Mouse (Mus musculus): ENCODE data around the gene Vmn2r23. TPM values are rescaled to one million over a fixed set of nuclear protein-coding genes. Genes with fewer than 3 reads are reported as not detected.
"Not testable (repeated sequence)": the region's sequence is repeated elsewhere in the genome, so short reads cannot be mapped to it uniquely, and the experiment has no call there.

The Vmn2r23 gene
- not detected in 2 replicates for polyA plus RNA-seq (2016; fragmentation: Nextera tagmentation; extraction: Ambion mirVana)

GRCm38 (mm10) chr6:123702370-123702769 lies at the start of gene Vmn2r23:
Gene Vmn2r23, plus strand, starts transcription at chr6:123702670.
- H3K36me3 ChIP-seq (replicated peaks), result no peaks in the 10 kb centered on the region
- no peaks in the 10 kb centered on the region for H3K4me1 ChIP-seq
- 82% methylated on average over 1 of the region's 1 CpGs for WGBS
- H3K27ac ChIP-seq (replicated peaks), result no peak within 1 kb of the TSS
- H3K9me3 ChIP-seq, result no peaks in the 10 kb centered on the region
- no peak within 1 kb of the TSS for H3K4me3 ChIP-seq
- no peaks in the 10 kb centered on the region for H3K27me3 ChIP-seq (replicated peaks; ENCODE audit: low read depth, poor library complexity, severe bottlenecking)
- DNase-seq (ENCODE audit: low spot score), result no peak

GRCm38 (mm10) chr6:123657040-123657439 lies 45.4 kb upstream of the Vmn2r23 start:
- Histone ChIP-seq H3K9me3 (no peaks in the 10 kb centered on the region), H3K4me1 (no peaks in the 10 kb centered on the region), H3K27me3 (replicated peaks; ENCODE audit: low read depth, poor library complexity, severe bottlenecking) (no peaks in the 10 kb centered on the region), H3K4me3 (no peak overlapping the region), H3K36me3 (replicated peaks) (no peaks in the 10 kb centered on the region), H3K27ac (replicated peaks) (no peak overlapping the region)
- DNase-seq (ENCODE audit: low spot score), result no peak
- 69% methylated on average over 6 of the region's 6 CpGs for WGBS

- WGBS, result 13% methylated on average over 1 of the region's 1 CpGs
- H3K4me3 ChIP-seq; H3K27me3 ChIP-seq (replicated peaks; ENCODE audit: low read depth, poor library complexity, severe bottlenecking); H3K9me3 ChIP-seq; H3K36me3 ChIP-seq (replicated peaks); DNase-seq (ENCODE audit: low spot score); H3K4me1 ChIP-seq; H3K27ac ChIP-seq (replicated peaks): not testable (repeated sequence)
Observed at GRCm38 (mm10) chr6:123696639-123697038, 5.8 kb upstream of the Vmn2r23 start.

- H3K36me3 ChIP-seq (replicated peaks), result no peaks in the 10 kb centered on the region
- no peaks in the 10 kb centered on the region for H3K27me3 ChIP-seq (replicated peaks; ENCODE audit: low read depth, poor library complexity, severe bottlenecking)
- H3K4me1 ChIP-seq, result no peaks in the 10 kb centered on the region
- no peak overlapping the region for H3K4me3 ChIP-seq
- no peaks in the 10 kb centered on the region for H3K9me3 ChIP-seq
- no peak overlapping the region for H3K27ac ChIP-seq (replicated peaks)
- no peak for DNase-seq (ENCODE audit: low spot score)
Observed at GRCm38 (mm10) chr6:123697213-123697612, 5.3 kb upstream of the Vmn2r23 start.

- Histone ChIP-seq H3K27ac (replicated peaks) (no peak overlapping the region), H3K9me3 (no peaks in the 10 kb centered on the region), H3K4me1 (no peaks in the 10 kb centered on the region), H3K36me3 (replicated peaks) (no peaks in the 10 kb centered on the region), H3K27me3 (replicated peaks; ENCODE audit: low read depth, poor library complexity, severe bottlenecking) (no peaks in the 10 kb centered on the region), H3K4me3 (no peak overlapping the region)
- 88% methylated on average over 3 of the region's 3 CpGs for WGBS
- DNase-seq (ENCODE audit: low spot score), result no peak
Observed at GRCm38 (mm10) chr6:123770031-123770430, 67.6 kb downstream of the Vmn2r23 start.

- H3K9me3 ChIP-seq, result no peaks in the 10 kb centered on the region
- H3K4me3 ChIP-seq, result no peak within 1 kb of the TSS
- no peaks in the 10 kb centered on the region for H3K4me1 ChIP-seq
- no peaks in the 10 kb centered on the region for H3K36me3 ChIP-seq (replicated peaks)
- no peak within 1 kb of the TSS for H3K27ac ChIP-seq (replicated peaks)
- H3K27me3 ChIP-seq (replicated peaks; ENCODE audit: low read depth, poor library complexity, severe bottlenecking), result no peaks in the 10 kb centered on the region
- no peak for DNase-seq (ENCODE audit: low spot score)
- WGBS, result 76% methylated on average over 1 of the region's 1 CpGs
Observed at GRCm38 (mm10) chr6:123778579-123778978, 76.1 kb downstream of the Vmn2r23 start, which contains the start of gene Vmn2r24. Gene Vmn2r24, plus strand, starts transcription at chr6:123778879.

- H3K27ac ChIP-seq (replicated peaks), result no peak overlapping the region
- H3K4me1 ChIP-seq, result no peaks in the 10 kb centered on the region
- DNase-seq (ENCODE audit: low spot score), result no peak
- WGBS, result 70% methylated on average over 2 of the region's 2 CpGs
- no peaks in the 10 kb centered on the region for H3K27me3 ChIP-seq (replicated peaks; ENCODE audit: low read depth, poor library complexity, severe bottlenecking)
- H3K4me3 ChIP-seq, result no peak overlapping the region
- H3K36me3 ChIP-seq (replicated peaks), result no peaks in the 10 kb centered on the region
- H3K9me3 ChIP-seq, result no peaks in the 10 kb centered on the region
Observed at GRCm38 (mm10) chr6:123784857-123785256, 82.4 kb downstream of the Vmn2r23 start.

GRCm38 (mm10) chr6:123793746-123794145 lies 91.3 kb downstream of the Vmn2r23 start:
- 0 out of 2 replicates have a peak, but pooled peaks cover 3% of the 10 kb centered on the region for H3K9me3 ChIP-seq
- H3K27me3 ChIP-seq (replicated peaks; ENCODE audit: low read depth, poor library complexity, severe bottlenecking), result no peaks in the 10 kb centered on the region
- H3K4me1 ChIP-seq, result no peaks in the 10 kb centered on the region
- no peak overlapping the region for H3K4me3 ChIP-seq
- no peaks in the 10 kb centered on the region for H3K36me3 ChIP-seq (replicated peaks)
- H3K27ac ChIP-seq (replicated peaks), result no peak overlapping the region
- no peak for DNase-seq (ENCODE audit: low spot score)
- WGBS, result 28% methylated on average over 9 of the region's 9 CpGs

Other genes with a start within 250 kb of the Vmn2r23 start
- gene Vmn2r21, start 169.3 kb upstream of the Vmn2r23 start, polyA plus RNA-seq (2016; fragmentation: Nextera tagmentation; extraction: Ambion mirVana), result not detected in 2 replicates
- gene Vmn2r22, start 51.9 kb upstream of the Vmn2r23 start, polyA plus RNA-seq (2016; fragmentation: Nextera tagmentation; extraction: Ambion mirVana), result not detected in 2 replicates
- gene Vmn2r24, start 76.2 kb downstream of the Vmn2r23 start, polyA plus RNA-seq (2016; fragmentation: Nextera tagmentation; extraction: Ambion mirVana), result not detected in 2 replicates
- gene Vmn2r25, start 150.8 kb downstream of the Vmn2r23 start, polyA plus RNA-seq (2016; fragmentation: Nextera tagmentation; extraction: Ambion mirVana), result not detected in 2 replicates